Mouse (Mus musculus) E14TG2a.4 (cell line): Measurements from ENCODE around the gene Olfr866.

Experiments
- CTCF ChIP-seq: conservative IDR thresholded peaks from 2 replicates; pipeline ENCODE4 v1.5.1; 2014; ENCODE audit warnings: low read length
- POU5F1 ChIP-seq: IDR thresholded peaks from 2 replicates; pipeline ENCODE4 v1.6.1; 2014; ENCODE audit warnings: low read length, borderline replicate concordance

DNA sequence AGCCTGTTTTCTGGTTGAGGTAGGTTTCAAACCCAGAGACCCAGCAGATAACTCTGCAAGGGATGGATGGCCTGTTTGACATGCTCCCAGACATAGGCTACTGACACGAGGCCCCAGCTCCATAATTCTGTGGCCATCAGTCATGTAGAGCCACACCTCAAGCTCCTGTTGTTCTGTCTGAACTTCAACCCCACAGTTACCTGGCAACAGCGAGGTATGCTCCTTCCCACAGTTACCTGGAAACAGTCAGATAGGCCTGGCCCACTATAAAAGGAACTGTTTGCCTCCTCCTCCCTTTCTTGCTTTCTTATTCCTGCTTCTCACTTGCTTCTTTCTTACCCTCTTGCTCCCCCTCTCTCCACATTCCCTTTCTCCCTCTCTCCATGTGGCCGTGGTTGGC is 20.1 kb upstream of the Olfr866 start:
- no peak for TF ChIP-seq CTCF
- TF ChIP-seq POU5F1: no peak
